Mouse (Mus musculus) common myeloid progenitor, adult 5-6 weeks (primary cell): Measurements from ENCODE around the gene Dennd1b. TPM values are rescaled to one million over a fixed set of nuclear protein-coding genes. Genes with fewer than 3 reads are reported as not detected.
A peak's percentile ranks its signal among the peaks of the same experiment; 100 is the strongest.

Source experiments
- ATAC-seq: replicated peaks from 2 replicates; pipeline ENCODE4 v1.8.0; 2016; ENCODE audit warnings: low read depth, mild to moderate bottlenecking, moderate TSS enrichment, inconsistent platforms; ENCODE audit not compliant: poor library complexity, severe bottlenecking
- total RNA-seq: library from RNA; stranded (forward); fragments of 200-1000, 187-1606 nt; gene quantifications from 2 replicates; pipeline ENCODE4 v1.2.3, GENCODE M21; 2017

Gene Dennd1b
- 20.9 and 25.1 TPM in 2 replicates for total RNA-seq

DNA sequence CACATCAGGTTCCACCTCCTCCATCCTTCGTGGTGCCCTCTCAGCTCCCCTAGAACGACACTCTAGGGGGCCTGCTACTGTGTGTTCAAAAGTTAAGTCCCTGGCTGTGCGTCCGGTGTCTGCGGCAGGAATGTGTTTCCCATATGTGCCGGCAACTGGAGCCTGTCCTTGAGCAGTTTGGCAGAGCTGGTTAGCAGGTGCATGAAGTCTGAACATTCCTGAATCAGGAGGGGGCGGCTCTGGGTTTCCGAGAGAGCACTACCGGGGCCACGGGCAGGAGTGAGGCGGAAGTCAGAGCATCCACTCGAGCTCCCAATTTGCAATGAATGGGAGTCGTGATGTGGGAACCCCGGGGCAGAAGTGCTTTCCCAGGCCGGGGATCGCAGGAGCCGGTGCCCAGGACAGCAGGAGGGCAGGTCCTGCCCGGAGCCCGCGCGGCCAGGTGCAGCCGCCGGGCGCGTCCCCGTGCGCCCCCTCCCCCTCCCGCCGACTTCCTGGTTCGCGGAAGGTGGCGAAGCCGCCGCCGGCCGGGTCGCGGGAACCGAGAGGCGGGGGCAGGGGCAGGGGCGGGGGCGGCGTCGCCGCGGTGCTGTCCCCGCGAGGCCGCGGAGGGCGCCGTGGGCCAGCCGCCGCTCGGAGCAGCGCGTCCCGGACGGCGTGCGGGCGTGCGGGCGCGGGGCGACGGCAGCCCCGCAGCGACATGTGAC lies at the start of gene Dennd1b:
Dennd1b (plus strand) TSS at position 275 of the 707 bp plus-strand sequence.
- ATAC-seq, result peak; percentile 62

DNA sequence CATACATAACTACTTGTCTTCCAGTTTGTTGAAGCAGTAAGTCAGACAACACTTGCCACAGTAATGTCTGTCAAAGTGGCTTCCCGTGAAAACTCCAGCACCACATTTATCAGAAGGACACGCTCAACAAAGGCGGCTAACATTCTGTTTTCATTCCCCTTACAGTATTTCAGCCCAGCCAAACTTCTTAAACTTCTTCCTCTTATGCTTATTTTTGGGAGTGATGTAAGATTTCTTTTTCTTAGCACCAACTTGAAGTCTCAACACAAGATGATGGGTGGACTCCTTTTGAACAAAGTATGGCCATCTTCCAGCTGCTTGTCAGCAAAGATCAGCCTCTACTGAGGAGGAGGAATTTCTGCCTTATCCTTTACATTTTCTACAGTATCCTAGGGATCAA lies 47.6 kb upstream of the Dennd1b start:
- no peak for ATAC-seq

DNA sequence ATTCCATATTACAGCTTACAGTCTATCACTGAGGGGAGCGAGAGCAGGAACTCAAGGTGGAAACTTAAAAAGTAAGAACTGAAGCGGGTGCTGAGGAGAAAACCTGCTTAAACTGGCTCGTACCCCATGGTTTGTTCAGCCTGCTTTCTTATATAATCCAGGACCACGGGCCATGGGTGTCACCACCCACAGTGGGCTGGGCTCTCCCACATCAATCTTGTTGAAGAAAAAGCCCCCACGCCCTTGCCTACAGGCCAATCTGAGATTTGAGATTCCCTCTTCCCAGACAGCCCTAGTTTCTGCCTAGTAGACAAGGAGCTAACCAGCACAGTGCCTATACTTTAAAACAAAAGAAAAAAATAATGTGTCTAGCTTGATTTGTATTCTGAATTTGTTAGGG lies 43.6 kb upstream of the Dennd1b start:
- no peak for ATAC-seq

DNA sequence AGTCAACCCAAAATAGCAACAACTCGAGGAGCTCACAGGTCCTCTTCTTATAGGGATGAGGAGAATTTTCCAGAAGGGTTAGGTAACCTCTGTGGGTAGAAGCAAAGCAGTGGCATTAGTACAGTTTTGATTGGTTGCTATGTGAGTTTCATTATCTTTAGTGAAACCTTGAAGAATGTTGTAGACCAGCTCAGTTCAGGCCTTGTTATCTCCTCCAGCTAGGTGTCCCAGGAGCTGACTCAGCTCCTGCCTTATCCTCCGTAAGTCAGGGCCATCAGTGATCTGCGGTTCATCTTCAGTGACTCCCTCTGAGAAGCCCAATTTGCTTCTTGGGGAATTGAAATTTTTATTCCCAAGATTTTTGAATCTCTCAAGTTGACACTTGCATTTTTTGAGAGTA lies 43.2 kb upstream of the Dennd1b start:
- peak; percentile 36 for ATAC-seq

DNA sequence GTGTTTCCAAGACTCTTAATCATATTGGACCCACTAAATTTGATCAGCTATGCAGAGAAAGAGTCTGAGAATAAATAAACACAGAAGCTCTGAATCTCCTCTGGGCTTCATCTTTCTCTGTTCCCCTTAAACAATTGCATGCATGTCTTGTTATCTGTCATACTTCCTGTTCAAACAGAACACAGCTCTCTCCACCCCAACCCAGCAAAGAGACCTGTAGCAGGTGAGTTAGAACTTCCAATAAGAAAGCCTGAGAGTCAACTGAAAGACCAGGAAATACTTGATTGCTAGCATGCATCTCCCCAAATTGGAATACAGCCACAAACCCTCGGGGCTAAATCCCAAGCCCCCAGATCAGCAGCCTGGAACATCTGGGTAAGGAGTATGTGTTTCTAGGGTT lies 42.4 kb upstream of the Dennd1b start:
- no peak for ATAC-seq

DNA sequence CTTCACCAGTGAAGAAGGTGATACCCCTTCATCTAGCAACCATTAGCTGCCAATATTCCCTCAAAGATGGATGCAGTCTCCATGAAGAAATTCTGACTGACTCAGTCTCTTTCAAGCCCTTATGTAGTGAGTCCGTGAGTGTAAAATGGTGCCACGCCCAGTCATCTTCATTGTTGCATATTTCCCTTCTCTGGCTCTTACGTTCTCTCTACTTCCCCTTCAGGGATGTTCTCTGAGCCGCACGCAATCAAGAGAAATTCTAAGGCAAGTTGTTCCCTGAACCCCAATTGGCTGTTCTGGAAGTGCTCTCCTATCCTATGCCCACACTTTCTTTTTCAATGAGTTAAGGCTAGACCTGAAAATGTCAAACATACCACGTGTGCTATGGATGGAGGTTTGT lies 40.3 kb upstream of the Dennd1b start:
- ATAC-seq, result no peak

DNA sequence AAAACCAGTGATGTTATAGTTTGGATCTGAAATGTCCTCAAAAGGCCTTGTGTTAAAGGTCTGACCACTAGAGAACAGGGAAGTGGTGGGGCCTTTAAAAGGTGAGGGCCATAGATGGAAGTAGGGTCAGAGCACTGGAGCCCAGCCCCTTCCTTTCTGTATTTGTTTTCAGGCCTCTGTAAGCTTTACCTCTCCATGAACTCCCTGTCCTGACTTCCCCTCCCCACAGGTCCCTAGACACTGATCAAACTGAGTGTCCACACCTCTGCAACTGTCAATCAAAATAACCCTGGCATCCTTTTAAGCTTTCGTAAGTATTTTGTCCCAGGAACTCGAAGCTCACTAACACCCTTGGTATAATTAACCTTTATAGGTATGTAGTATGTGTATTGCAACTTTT lies 39.0 kb upstream of the Dennd1b start:
- ATAC-seq, result no peak

DNA sequence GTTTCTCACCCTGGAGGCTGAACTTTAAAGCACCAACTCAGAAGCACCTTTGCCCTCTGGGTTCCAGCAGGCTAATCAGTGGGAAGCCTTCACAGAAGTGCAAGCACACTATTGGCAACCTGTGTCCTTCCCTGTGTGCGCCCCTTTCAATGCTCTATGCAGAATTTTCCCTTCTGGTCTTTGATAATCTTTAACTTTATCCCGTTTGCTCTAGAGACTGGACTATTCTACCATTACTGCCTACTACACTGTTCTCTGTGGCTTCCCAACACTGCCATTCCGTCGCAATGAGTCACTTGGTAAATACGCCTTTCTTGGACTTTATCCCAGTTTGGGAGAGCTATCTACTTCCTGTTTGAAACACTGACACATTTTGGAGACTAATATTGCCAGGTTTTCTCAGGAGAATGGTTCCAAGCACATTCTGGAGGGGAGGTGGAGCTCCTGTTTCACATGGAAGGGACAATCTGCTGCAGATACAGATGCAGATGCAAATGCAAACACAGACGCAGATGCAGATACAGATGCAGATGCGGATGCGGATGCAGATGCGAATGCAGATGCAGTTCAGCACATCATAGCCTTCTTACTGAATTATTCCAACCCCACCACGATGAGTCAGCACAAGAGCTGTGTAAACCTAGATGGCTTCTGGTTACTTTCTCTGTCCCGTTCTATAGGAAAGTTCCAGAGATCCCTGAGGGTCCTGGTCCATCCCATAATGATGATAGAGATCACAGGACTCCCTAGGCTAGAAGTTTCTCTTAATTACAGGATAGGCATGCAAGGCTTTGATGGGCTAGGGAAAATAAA lies 34.4 kb upstream of the Dennd1b start:
- peak; percentile 82 for ATAC-seq

DNA sequence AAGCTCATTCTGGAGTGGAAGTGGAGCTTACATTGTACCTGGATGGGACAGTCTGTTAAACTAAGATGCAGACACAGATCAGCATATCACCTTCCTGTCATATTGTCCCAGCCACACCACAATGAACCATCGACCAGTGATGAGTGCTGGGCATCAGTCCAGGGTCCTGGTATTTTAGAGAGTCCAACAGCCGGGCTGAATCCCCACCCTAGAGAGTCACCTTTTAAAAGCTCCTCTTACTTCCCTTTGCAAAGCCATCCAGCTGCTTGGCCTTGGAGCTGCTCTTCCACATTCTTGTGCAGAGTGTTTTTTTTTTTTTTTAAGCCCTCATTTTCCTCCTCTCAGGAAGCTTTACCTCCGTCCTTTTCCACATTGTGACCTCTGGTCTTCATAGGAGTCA lies 33.2 kb upstream of the Dennd1b start:
- no peak for ATAC-seq

DNA sequence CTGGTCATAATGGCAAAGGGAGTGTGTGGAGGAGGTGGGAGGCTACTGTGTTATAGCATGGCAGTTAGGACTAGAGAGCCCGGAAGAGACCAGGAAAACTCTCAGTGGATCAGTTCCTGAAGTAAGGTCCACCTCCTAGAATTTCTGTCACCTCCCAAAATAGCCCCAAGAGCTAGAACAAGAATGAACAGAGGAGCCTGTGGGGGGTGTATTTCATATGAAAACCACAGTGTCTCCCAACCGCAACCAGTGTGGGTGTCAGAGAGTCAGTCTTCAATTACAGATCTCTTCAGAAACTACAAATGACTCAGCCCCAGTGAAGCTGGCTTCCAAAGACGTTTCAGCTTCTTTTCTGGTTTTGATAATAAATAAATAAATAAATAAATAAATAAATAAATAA lies 32.4 kb upstream of the Dennd1b start:
- ATAC-seq, result no peak

DNA sequence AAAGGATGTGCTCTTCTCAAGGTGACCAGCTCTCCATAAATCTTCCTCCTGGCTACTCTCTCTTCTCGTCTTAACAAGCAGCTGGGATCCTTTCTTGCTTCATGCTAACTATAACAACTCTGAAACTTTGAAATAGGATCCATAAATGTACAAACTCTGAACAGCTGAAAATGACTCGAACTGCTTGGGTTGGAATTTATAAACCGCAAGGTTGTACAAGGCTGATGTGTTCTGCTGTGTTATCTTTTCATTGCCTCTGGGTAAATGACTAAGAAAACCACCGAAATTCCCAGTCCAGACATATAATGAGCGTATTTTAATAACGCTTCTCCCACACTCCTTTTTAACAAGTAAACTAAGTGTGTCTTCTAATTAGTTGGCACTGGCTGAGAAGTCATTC lies 27.1 kb upstream of the Dennd1b start:
- ATAC-seq, result no peak

DNA sequence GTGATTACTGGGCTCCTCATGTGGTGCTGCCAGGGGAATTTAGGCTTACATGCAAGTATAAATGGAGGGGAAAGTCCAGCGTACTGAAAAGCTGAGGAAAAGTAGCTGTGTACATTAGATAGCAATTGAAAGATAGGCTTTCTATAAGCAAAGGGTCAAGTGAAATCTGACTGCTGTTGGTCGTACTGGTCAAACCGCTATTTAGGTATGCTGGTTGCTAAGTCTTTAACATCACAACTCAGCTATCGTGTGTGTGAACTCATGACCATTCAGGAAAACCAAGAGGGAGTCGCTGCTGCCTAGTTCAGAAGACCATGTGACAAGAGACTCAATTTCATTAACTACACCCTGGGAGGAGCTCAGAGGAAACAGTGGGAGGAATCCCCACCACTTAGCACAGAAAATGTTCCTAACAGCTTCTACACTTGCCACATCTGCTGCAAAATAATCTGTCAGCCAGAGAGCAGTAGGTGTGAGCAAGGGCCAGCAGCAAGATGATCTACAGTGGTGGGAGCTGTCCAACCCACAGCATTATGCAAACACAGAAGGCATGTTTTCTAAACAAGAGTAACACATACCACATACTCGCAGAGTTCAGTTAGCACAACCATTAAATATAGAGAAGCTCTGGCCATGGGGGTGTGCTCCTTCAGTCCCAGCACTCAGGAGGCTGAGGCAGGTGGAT lies 25.4 kb upstream of the Dennd1b start:
- no peak for ATAC-seq

DNA sequence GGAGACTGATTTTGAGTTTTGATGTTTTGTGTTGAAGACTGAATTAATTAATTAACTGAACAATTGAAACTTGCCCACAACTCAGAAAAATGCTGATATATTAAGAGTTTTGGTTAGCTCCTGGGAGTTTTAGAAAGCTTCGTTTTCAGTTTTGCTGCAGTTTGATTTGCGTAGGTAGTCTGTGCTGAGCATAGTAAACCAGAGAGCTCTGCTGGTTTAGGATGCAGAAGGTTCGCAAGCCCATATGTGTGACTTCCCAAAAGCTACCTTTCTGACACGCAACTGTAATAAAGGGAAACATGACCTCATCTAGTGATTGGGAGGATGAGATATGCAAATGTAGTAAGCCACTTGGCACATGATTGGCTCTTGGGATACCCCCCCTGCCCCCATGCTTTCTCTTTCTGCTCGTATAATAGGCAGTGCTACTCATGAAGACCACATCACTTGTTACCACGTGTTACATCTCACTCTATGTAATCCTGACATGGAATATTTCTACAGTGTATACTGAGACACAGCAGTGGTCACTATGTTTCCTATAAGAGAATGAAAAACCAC lies 23.6 kb upstream of the Dennd1b start:
- peak; percentile 69 for ATAC-seq

DNA sequence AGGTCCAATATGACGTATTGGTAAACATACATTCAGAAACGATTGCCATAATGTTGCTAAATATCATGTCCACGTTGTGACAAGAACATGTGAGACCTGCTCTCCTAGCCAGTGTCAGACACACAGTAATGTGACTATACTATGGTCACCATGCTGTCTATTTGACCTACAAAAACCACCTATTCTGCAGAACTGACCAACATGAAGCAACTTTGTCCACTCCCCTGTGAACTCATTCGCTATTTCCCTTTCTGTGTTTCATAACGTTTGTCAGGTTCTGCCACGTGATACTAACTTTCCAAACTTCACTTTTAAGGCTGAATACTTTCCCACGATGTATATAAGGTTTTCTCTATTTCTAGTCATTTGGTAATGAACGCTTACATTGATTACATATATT lies 22.8 kb upstream of the Dennd1b start:
- ATAC-seq, result no peak

DNA sequence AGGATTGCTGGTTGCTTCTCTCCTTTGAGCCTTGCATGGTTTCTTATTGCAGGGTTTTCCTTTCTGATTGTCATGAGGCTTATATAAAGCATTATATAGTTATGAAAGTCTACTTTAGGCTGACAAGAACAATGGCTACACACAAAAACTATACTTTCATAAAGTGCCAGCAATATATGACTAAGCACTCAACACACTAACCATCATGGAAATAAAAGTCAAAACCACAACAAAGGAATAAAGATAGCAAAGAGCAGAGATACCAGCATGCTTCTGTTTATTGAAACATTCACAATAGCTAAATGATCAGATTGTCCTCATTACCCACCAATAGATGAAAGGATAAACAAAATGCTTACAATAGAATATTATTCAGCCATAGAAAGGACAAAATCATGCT lies 11.1 kb upstream of the Dennd1b start:
- no peak for ATAC-seq

DNA sequence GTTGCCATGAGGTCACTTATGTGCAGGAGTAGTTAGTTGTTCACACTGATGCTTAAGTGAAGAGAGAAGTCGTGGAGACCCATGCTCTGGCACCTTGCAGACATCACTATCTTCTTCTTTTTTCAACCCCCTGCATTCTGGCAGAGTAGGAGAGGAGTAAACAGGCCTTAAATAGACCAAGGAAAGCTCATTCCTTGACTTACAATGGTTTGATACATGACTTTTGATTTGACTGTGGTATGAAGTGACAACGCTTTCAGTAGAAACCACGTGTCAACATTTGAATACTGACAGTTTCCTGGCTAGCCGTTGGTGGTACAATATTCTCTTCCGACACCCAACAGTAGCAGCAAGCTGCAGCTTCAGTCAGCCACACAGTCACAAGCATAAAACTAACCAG lies 8.3 kb upstream of the Dennd1b start:
- 0 out of 2 replicates have a peak, but pooled peaks have one; percentile 17 for ATAC-seq

DNA sequence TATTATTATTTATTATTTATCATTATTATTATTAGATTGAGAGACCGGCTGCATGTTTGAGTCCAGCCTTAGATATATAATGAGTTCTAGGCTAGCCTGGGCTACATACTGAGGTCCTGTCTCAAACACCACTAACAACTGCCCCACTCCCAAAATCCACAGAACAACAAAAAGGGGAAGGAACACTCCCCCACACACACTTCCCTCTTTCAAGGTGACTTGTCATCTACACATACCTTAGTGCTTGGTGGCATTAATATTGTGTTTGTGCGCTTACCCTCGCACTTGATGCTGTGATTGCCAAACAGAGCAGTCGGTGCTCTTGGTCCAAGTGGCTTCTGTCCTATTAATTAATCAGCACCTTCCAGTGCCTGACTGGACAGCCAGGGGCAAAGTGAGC lies 7.8 kb upstream of the Dennd1b start:
- peak; percentile 69 for ATAC-seq

DNA sequence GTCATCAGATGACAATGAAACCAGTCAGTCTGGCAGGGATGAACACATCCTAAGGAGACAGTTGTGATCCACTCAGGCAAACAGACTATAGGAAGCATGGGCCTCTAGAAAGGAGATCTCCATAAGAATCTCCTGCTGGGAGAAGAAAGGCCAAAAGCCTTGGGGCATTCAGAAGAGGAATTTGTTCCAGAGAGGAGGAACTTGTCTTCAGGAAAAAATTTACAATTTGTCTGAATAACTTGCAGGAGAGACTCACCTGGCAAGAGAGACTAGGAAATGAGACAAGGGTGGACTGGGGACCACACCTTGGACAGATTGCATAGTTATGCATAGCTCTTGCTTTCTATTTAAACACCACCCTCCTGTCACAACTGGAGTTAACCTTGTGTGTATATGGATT lies 6.7 kb upstream of the Dennd1b start:
- ATAC-seq, result no peak

DNA sequence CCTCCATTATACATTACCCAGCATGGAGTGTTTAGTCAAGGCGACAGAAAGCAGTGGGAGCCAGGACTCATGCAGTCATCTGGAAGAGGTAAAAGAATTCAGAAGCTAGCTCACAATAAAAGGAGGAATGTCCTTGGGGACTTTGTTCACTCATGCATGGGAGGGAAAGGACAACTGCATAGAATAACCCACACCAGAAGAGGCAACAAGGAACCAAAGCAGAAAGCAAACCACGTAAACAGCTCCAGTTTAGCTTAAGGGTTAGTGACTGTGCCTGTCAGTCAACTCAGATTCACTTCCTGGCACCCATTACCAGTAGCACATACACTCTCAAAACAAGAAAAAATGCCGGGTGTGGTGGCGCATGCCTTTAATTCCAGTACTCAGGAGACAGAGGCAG lies 6.1 kb upstream of the Dennd1b start:
- no peak; the same call in 1 of the 2 replicates for ATAC-seq

DNA sequence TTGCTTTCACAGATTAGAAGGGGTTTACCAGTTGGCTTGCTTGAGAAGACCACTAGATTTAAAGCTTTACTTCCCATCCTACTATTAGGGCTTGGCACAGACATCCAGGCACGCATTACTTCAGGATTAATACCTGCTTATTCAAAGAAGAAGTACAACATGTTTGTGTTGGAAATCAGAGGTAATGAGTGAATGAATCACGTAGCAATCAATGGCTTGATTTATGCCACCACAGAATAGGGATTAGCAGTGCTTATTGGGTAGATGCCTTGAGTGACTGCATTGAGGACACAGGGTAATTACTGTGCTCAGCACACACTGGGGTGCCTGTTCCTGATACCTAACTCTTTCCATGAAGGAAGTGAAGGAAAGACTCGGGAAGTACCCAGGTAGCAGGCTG lies 4.4 kb upstream of the Dennd1b start:
- no peak for ATAC-seq
